Mouse (Mus musculus) ES-E14 (cell line): ENCODE measurements around the gene H2-Ob. TPM values are rescaled to one million over a fixed set of nuclear protein-coding genes. Genes with fewer than 3 reads are reported as not detected.
"Not testable (repeated sequence)": the region's sequence is repeated elsewhere in the genome, so short reads cannot be mapped to it uniquely, and the experiment has no call there.

Experiments used
- DNase-seq: peaks from one replicate; pipeline ENCODE4 v3.0.0-alpha.2; 2013; ENCODE audit warnings: low read depth, low spot score
- H3K27ac ChIP-seq: 2 replicates; pipeline ENCODE4 v1.5.1; 2012; ENCODE audit warnings: low read depth, mild to moderate bottlenecking, low read length, moderate library complexity, mixed read lengths; ENCODE audit not compliant: poor library complexity, insufficient read depth, severe bottlenecking
- H3K36me3 ChIP-seq: 2 replicates; pipeline ENCODE4 v1.6.1; 2012; ENCODE audit warnings: mild to moderate bottlenecking, low read length, moderate library complexity, mixed read lengths; ENCODE audit not compliant: control insufficient read depth, poor library complexity, insufficient read depth, severe bottlenecking
- H3K4me1 ChIP-seq, 2 experiments: fragments of 150-350 bp in 1 of 2; sonication (generic) in 1 of 2; 2 replicates each; pipeline ENCODE4 v1.6.1; 2012; ENCODE audit warnings: low read length in 2 of 2, mild to moderate bottlenecking in 1 of 2, mixed read lengths in 1 of 2; ENCODE audit not compliant: control insufficient read depth in 2 of 2, insufficient read depth in 2 of 2, poor library complexity in 1 of 2
- H3K4me3 ChIP-seq, 2 experiments: fragments of 150-350 bp in 1 of 2; sonication (generic) in 1 of 2; 2 replicates each; pipeline ENCODE4 v1.5.1; 2012; ENCODE audit warnings: low read length in 2 of 2, low read depth in 1 of 2, mild to moderate bottlenecking in 1 of 2, mixed read lengths in 1 of 2; ENCODE audit not compliant: insufficient read depth in 1 of 2, poor library complexity in 1 of 2, severe bottlenecking in 1 of 2
- H3K9ac ChIP-seq: 2 replicates; pipeline ENCODE4 v1.6.1; 2012; ENCODE audit warnings: low read depth, mild to moderate bottlenecking, low read length, mixed read lengths; ENCODE audit not compliant: poor library complexity, insufficient read depth, severe bottlenecking
- H3K9me3 ChIP-seq: fragments of 150-350 bp; sonication (generic); 2 replicates; pipeline ENCODE4 v1.6.1; 2012; ENCODE audit warnings: low read depth, mild to moderate bottlenecking, low read length; ENCODE audit not compliant: control insufficient read depth, insufficient read depth
- CHD2 ChIP-seq: IDR thresholded peaks from 2 replicates; pipeline ENCODE4 v1.6.1; 2014; ENCODE audit warnings: mild to moderate bottlenecking, low read depth, low read length, inconsistent platforms
- HCFC1 ChIP-seq: IDR thresholded peaks from 2 replicates; pipeline ENCODE4 v1.6.1; 2012; ENCODE audit warnings: low read length, inconsistent platforms, borderline replicate concordance; ENCODE audit not compliant: insufficient read depth
- MAFK ChIP-seq: IDR thresholded peaks from 2 replicates; pipeline ENCODE4 v1.6.1; 2014; ENCODE audit warnings: mild to moderate bottlenecking, low read depth, low read length, inconsistent platforms; ENCODE audit not compliant: insufficient read depth
- ZC3H11A ChIP-seq: IDR thresholded peaks from 2 replicates; pipeline ENCODE4 v1.6.1; 2012; ENCODE audit warnings: low read depth, mild to moderate bottlenecking, inconsistent platforms, low read length, borderline replicate concordance
- ZNF384 ChIP-seq: IDR thresholded peaks from 2 replicates; pipeline ENCODE4 v1.6.1; 2012; ENCODE audit warnings: low read depth, low read length, inconsistent platforms
- in situ Hi-C, 2 experiments: fragments of 600-800 bp; cut with MboI; formaldehyde crosslinking; loops; one replicate each; pipeline ENCODE4 v1.15.1; 2025; ENCODE audit warnings: low sequenced_read_pairs in 2 of 2, inconsistent platforms in 1 of 2; ENCODE audit not compliant: unreplicated experiment in 2 of 2
- total RNA-seq: library from RNA; depleted of rRNA; stranded (reverse); fragments of 300-350 nt; gene quantifications from 2 replicates; pipeline ENCODE4 v1.2.3, GENCODE M21; 2012

Gene H2-Ob
- total RNA-seq, 1 experiment: not detected

DNA sequence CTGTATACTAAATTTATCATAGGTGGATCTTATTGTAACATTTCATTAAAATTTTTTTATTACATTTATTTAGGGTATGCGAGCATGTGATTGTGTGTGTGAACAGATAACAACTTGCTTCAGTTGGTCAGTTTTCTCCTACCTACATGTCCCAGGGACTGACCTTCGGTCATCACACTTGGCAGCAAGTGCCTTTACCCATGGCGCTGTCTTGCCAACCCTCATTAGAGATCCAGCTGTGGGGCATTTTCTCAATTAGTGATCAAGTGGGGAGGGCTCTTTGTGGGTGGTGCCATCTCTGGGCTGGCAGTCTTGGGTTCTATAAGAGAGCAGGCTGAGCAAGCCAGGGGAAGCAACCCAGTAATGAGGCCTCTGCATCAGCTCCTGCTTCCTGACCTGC is 13.9 kb upstream of the H2-Ob start:
- TF ChIP-seq ZNF384 (no peak), CHD2 (no peak), ZC3H11A (no peak), MAFK (no peak), HCFC1 (no peak)
- Histone ChIP-seq H3K9me3 (peaks cover 9% of the 10 kb centered on the region; the same call in 1 of the 2 replicates), H3K27ac (no peak overlapping the region), H3K4me3 (no peak overlapping the region), H3K36me3 (no peaks in the 10 kb centered on the region), H3K9ac (no peak overlapping the region), H3K4me1 (no peaks in the 10 kb centered on the region)
- no peak for DNase-seq
- in situ Hi-C loops: no loop called here

GRCm38 (mm10) chr17:34225426-34225825 is 13.3 kb upstream of the H2-Ob start:
- TF ChIP-seq MAFK (no peak), ZNF384 (no peak), HCFC1 (no peak), ZC3H11A (no peak), CHD2 (no peak)
- Histone ChIP-seq H3K9me3 (peaks cover 9% of the 10 kb centered on the region; the same call in 1 of the 2 replicates), H3K27ac (no peak overlapping the region), H3K4me1 (no peaks in the 10 kb centered on the region), H3K4me3 (no peak overlapping the region), H3K36me3 (no peaks in the 10 kb centered on the region), H3K9ac (no peak overlapping the region)
- DNase-seq: no peak
- in situ Hi-C loops: no loop called here

DNA sequence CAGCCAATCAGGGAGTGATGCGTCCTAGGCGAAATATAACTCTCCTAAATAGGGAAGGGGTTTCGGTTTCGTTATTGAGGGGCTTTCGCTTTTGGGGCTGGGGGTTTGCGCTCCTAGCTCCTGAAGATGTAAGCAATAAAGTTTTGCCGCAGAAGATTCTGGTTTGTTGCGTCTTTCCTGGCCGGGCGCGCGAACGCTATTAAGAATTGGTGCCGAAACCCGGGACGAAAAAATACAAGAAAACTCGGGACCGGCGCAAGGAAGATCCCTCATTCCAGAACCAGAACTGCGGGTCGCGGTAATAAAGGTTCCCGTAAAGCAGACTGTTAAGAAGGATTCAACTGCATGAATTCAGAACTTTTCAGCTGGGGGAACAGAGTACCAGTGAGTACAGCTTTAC is 12.8 kb upstream of the H2-Ob start:
- H3K4me1 ChIP-seq, H3K27ac ChIP-seq, DNase-seq, in situ Hi-C loops, H3K9me3 ChIP-seq, H3K9ac ChIP-seq, H3K4me3 ChIP-seq, H3K36me3 ChIP-seq: not testable (repeated sequence)

DNA sequence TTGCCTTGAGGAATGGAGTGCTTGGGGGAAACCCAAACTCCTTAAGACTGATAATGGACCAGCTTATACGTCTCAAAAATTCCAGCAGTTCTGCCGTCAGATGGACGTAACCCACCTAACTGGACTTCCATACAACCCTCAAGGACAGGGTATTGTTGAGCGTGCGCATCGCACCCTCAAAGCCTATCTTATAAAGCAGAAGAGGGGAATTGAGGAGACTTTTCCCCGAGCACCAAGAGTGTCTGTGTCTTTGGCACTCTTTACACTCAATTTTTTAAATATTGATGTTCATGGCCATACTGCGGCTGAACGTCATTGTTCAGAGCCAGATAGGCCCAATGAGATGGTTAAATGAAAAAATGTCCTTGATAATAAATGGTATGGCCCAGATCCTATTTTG is 7.7 kb upstream of the H2-Ob start:
- H3K4me1 ChIP-seq, in situ Hi-C loops: not testable (repeated sequence)

GRCm38 (mm10) chr17:34232021-34232420 is 6.7 kb upstream of the H2-Ob start:
- H3K9ac ChIP-seq, DNase-seq, in situ Hi-C loops, H3K27ac ChIP-seq, H3K36me3 ChIP-seq, H3K4me1 ChIP-seq, H3K4me3 ChIP-seq: not testable (repeated sequence)
- H3K9me3 ChIP-seq: peaks cover 20% of the 10 kb centered on the region

More for the DNA sequence above, 7.7 kb upstream of the H2-Ob start:
- DNase-seq, H3K9ac ChIP-seq, H3K27ac ChIP-seq, H3K4me3 ChIP-seq, H3K36me3 ChIP-seq: not testable (repeated sequence)
- peaks cover 17% of the 10 kb centered on the region for H3K9me3 ChIP-seq

- H3K9ac ChIP-seq: no peak overlapping the region
- H3K4me1 ChIP-seq: no peaks in the 10 kb centered on the region
- in situ Hi-C loops: no loop called here
- no peaks in the 10 kb centered on the region for H3K36me3 ChIP-seq
- TF ChIP-seq CHD2 (no peak), ZNF384 (no peak), MAFK (no peak)
- no peak overlapping the region for H3K4me3 ChIP-seq
- H3K9me3 ChIP-seq: peaks cover 20% of the 10 kb centered on the region
- no peak overlapping the region for H3K27ac ChIP-seq
- DNase-seq: no peak
These were observed 3.8 kb upstream of the H2-Ob start for GRCm38 (mm10) chr17:34234926-34235325.
